Mouse (Mus musculus): Measurements from ENCODE around the gene Acin1. TPM values are rescaled to one million over a fixed set of nuclear protein-coding genes. Genes with fewer than 3 reads are reported as not detected.

Gene Acin1
- polyA plus RNA-seq, 1 experiment from 2014 or later, result 99.4 TPM

DNA sequence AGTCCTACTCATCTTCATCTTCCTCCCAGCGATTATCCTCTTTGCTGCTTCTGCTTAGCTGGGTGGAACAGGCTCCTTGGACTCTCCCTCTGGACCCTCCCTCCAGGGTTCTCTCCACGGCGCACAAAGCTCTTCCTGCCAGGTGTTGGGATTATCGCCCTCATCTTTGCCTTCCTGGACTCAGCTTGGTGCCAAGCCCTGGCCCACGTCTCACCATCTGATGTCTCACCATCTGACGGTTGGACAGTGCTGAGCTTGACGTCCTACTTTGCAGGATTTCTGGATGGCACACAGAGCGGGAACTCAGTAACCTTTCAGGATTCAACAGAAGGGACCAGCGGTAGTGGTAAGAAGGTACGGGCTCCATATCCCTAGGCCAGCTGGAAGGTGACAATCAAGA is 35.0 kb upstream of the Acin1 start:
- DNase-seq (ENCODE audit: low spot score) (no peak), ATAC-seq (ENCODE audit: low read depth) (no peak)
- no peak overlapping the region for H3K27ac ChIP-seq (replicated peaks; ENCODE audit: low read depth, low read length)
- no peak overlapping the region for H3K4me2 ChIP-seq (ENCODE audit: low read depth, low read length)
- no peaks in the 10 kb centered on the region for H3K4me1 ChIP-seq (ENCODE audit: control insufficient read depth, insufficient read depth, low read length)
- no peaks in the 10 kb centered on the region for H3K36me3 ChIP-seq (ENCODE audit: control insufficient read depth, insufficient read depth, low read length)
- no peak overlapping the region for H3K9ac ChIP-seq (ENCODE audit: low read depth, low read length)
- H3K9me3 ChIP-seq (ENCODE audit: control insufficient read depth, low read length), result no peaks in the 10 kb centered on the region
- H3K4me3 ChIP-seq (ENCODE audit: low read depth, low read length), result no peak overlapping the region
- no peaks in the 10 kb centered on the region for H3K27me3 ChIP-seq (replicated peaks; ENCODE audit: control insufficient read depth, insufficient read depth, low read length)
- WGBS, result 77% methylated on average over 10 of the region's 10 CpGs

DNA sequence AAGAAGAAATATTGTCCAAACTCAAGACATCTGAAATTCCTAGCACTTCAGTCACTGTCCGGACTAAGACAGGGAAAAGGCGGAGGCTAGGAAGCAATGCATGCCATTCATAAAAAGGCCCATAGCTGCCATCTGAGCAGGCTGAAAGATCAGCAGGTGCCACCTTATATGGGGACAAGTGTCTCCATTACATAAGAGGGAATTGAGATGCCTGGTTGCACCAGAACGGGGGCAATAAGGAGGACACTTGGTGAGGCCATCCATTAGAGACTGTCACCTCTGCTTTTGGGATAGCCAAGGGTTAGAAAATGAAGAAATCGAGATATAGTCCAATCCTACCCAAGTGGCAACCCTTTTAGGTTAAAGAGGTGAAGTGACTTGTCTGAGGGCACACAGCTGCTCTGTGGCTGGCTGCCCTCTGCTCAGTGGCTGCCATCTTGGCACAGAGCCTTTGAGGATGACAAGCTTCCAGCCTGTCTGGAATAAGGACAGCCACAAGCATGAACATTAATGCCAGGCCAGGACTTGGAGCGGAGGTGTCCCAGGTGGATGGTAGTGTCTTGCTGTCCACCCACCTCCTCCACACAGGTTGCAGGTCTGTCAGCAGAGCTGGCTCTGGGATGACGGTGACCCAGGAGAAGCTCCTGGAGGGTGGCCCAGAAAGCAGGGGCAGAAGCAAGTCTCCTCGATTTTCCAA is 34.1 kb upstream of the Acin1 start:
- Histone ChIP-seq H3K27ac (replicated peaks; ENCODE audit: low read depth, low read length) (no peak overlapping the region), H3K9ac (ENCODE audit: low read depth, low read length) (no peak overlapping the region), H3K4me3 (ENCODE audit: low read depth, low read length) (no peak overlapping the region), H3K9me3 (ENCODE audit: control insufficient read depth, low read length) (no peaks in the 10 kb centered on the region), H3K27me3 (replicated peaks; ENCODE audit: control insufficient read depth, insufficient read depth, low read length) (no peaks in the 10 kb centered on the region), H3K4me1 (ENCODE audit: control insufficient read depth, insufficient read depth, low read length) (no peaks in the 10 kb centered on the region), H3K36me3 (ENCODE audit: control insufficient read depth, insufficient read depth, low read length) (no peaks in the 10 kb centered on the region), H3K4me2 (ENCODE audit: low read depth, low read length) (no peak overlapping the region)
- 83% methylated on average over 7 of the region's 7 CpGs for WGBS
- ATAC-seq (ENCODE audit: low read depth), result no peak
- no peak for DNase-seq (ENCODE audit: low spot score)

DNA sequence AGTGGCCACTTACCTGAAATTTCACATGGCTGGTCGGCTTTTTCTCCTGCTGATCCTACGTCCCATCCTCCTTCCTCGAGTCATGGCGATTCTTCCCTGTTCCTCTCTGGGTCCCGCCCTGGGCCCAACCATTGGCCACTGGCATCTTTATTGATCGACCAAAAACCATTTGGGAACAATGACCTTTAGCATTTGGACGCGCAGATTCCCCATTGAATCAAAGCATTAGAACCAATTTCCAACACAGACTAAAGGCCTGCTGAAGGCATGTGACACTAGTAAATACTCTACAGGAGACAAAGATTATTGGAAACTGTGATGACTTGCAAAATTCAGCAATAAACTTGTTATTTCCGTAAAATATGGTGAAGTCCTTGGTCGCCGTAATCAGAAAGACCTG is 33.3 kb upstream of the Acin1 start:
- H3K9ac ChIP-seq (ENCODE audit: low read depth, low read length), result no peak overlapping the region
- H3K27ac ChIP-seq (replicated peaks; ENCODE audit: low read depth, low read length), result no peak overlapping the region
- H3K4me3 ChIP-seq (ENCODE audit: low read depth, low read length), result no peak overlapping the region
- DNase-seq (ENCODE audit: low spot score) (no peak), ATAC-seq (ENCODE audit: low read depth) (no peak)
- H3K9me3 ChIP-seq (ENCODE audit: control insufficient read depth, low read length), result no peaks in the 10 kb centered on the region
- H3K36me3 ChIP-seq (ENCODE audit: control insufficient read depth, insufficient read depth, low read length), result no peaks in the 10 kb centered on the region
- H3K27me3 ChIP-seq (replicated peaks; ENCODE audit: control insufficient read depth, insufficient read depth, low read length), result no peaks in the 10 kb centered on the region
- 90% methylated on average over 11 of the region's 11 CpGs for WGBS
- H3K4me1 ChIP-seq (ENCODE audit: control insufficient read depth, insufficient read depth, low read length), result no peaks in the 10 kb centered on the region
- no peak overlapping the region for H3K4me2 ChIP-seq (ENCODE audit: low read depth, low read length)

DNA sequence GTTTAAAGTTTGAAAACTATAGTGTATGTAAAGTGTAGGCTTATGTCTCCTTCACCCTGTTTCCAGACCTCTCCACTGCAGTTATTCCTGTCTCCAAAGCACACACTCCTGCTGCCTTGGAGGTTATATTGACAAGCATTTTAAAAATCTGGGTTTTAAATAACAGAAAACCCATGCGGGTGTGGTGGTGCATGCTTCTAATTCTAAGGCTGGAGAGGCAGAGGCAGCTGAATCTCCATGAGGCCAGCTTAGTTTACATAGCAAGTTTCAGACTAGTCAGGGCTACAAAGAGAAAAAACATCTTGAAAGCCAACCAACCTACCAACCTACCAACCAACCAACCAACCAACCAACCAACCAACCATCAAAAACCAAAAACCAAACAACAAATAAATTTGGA is 28.7 kb upstream of the Acin1 start:
- Histone ChIP-seq H3K27ac (replicated peaks; ENCODE audit: low read depth, low read length) (no peak overlapping the region), H3K4me2 (ENCODE audit: low read depth, low read length) (no peak overlapping the region), H3K36me3 (ENCODE audit: control insufficient read depth, insufficient read depth, low read length) (no peaks in the 10 kb centered on the region), H3K9ac (ENCODE audit: low read depth, low read length) (no peak overlapping the region), H3K4me3 (ENCODE audit: low read depth, low read length) (no peak overlapping the region), H3K4me1 (ENCODE audit: control insufficient read depth, insufficient read depth, low read length) (peaks cover 5% of the 10 kb centered on the region; the same call in 1 of the 2 replicates), H3K27me3 (replicated peaks; ENCODE audit: control insufficient read depth, insufficient read depth, low read length) (no peaks in the 10 kb centered on the region), H3K9me3 (ENCODE audit: control insufficient read depth, low read length) (no peaks in the 10 kb centered on the region)
- ATAC-seq (ENCODE audit: low read depth), result no peak
- WGBS, result 44% methylated on average over 1 of the region's 1 CpGs
- no peak for DNase-seq (ENCODE audit: low spot score)

DNA sequence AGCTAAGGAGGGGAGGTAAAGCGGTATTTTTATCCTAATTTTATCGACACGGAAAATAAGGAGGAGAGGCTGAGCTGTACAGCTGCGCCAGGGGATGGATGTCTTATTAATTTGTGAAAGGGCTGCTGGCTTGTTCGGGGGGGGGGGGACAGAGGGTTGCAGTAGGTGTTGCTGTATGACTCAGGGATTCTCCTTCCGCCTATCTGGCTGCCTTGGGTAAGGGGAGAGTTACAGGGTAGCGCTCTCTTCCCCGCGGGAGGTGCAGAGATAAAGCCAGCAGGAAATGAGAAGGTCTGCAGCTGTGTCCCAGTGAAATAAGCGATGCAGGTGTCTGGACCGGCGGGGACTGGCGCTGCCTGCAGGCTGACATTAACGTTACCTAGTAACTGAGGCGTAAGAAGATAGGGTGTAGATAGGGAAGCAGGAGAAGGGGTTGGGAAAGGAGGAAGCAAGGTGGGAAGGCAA is 27.9 kb upstream of the Acin1 start:
- H3K9ac ChIP-seq (ENCODE audit: low read depth, low read length), result peak overlapping the region; percentile 41
- peak overlapping the region; percentile 57 for H3K4me2 ChIP-seq (ENCODE audit: low read depth, low read length)
- H3K4me3 ChIP-seq (ENCODE audit: low read depth, low read length), result peak overlapping the region; percentile 33
- H3K27ac ChIP-seq (replicated peaks; ENCODE audit: low read depth, low read length), result no peak overlapping the region
- H3K9me3 ChIP-seq (ENCODE audit: control insufficient read depth, low read length), result no peaks in the 10 kb centered on the region
- 2% methylated on average over 15 of the region's 15 CpGs for WGBS
- no peaks in the 10 kb centered on the region for H3K36me3 ChIP-seq (ENCODE audit: control insufficient read depth, insufficient read depth, low read length)
- no peaks in the 10 kb centered on the region for H3K27me3 ChIP-seq (replicated peaks; ENCODE audit: control insufficient read depth, insufficient read depth, low read length)
- DNase-seq (ENCODE audit: low spot score) (peak; percentile 15), ATAC-seq (ENCODE audit: low read depth) (peak; percentile 58; the same call in 1 of the 2 replicates)
- H3K4me1 ChIP-seq (ENCODE audit: control insufficient read depth, insufficient read depth, low read length), result peaks cover 5% of the 10 kb centered on the region; the same call in 1 of the 2 replicates

DNA sequence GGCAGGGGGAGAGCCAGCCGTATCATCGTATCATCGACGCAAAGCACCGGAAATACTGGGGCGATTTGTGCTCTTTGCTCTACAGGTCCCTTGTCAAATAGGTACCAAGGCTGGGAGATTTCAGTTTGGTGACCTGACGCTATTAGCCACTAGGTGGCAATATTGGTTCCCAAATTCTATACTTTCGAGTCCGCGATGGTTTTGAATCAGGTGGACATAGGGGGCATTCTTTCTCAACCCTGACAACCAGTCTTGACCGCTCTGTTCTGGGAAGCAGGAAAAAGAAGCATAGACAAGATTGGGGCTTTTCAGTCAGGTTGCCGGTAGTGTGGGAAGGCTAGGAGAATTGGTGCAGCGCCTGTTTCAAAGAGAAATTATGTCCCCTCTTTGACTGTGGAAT is 27.4 kb upstream of the Acin1 start:
- no peak overlapping the region for H3K27ac ChIP-seq (replicated peaks; ENCODE audit: low read depth, low read length)
- DNase-seq (ENCODE audit: low spot score) (peak; percentile 85), ATAC-seq (ENCODE audit: low read depth) (peak; percentile 35; the same call in 1 of the 2 replicates)
- peaks cover 5% of the 10 kb centered on the region; the same call in 1 of the 2 replicates for H3K4me1 ChIP-seq (ENCODE audit: control insufficient read depth, insufficient read depth, low read length)
- no peaks in the 10 kb centered on the region for H3K27me3 ChIP-seq (replicated peaks; ENCODE audit: control insufficient read depth, insufficient read depth, low read length)
- peak overlapping the region; percentile 57 for H3K4me2 ChIP-seq (ENCODE audit: low read depth, low read length)
- no peaks in the 10 kb centered on the region for H3K9me3 ChIP-seq (ENCODE audit: control insufficient read depth, low read length)
- no peaks in the 10 kb centered on the region for H3K36me3 ChIP-seq (ENCODE audit: control insufficient read depth, insufficient read depth, low read length)
- peak overlapping the region; percentile 33 for H3K4me3 ChIP-seq (ENCODE audit: low read depth, low read length)
- WGBS, result under 1% methylated on average over 13 of the region's 13 CpGs
- peak overlapping the region; percentile 41; the same call in 1 of the 2 replicates for H3K9ac ChIP-seq (ENCODE audit: low read depth, low read length)

DNA sequence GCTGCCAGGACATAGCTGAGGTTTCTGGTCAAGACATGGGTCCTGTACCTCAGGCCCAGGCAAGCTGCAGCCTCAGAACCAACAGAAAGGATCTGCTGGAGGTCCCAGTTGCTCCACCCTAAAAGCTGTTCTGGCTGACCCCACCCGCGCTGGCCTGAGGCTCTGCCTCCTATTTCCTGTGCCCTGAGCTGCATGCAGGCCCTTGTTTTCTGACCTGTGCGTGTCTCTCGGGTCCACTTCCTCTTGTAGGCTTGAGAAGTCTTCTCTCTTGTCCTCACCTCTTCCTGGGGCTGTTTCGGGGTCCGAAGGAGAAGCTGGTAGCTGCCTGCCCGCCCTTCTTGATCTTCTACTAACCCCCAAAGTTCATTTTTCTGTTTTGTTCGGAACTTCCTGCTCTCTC is 26.1 kb upstream of the Acin1 start:
- H3K4me1 ChIP-seq (ENCODE audit: control insufficient read depth, insufficient read depth, low read length), result peaks cover 5% of the 10 kb centered on the region; the same call in 1 of the 2 replicates
- 48% methylated on average over 8 of the region's 8 CpGs for WGBS

DNA sequence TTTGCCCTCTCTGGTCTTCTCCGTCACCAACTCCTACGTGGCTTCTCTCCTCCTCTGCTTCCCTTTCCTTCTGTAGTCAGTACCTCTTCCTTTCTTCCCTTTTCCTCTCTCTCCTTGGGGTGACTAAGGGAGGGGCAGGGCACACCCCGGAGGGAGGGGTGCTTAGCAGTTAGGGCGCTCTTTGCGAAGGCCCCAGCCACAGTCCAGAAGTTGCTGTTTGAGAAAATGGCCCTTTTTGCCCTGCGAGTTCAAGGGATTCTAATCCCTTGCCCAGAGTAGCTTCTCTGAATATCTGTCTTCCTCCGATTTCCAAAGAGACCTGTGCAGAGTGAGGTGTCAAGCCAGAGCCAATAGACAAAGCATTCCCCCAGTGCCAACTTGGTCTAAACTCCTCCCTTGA is 25.3 kb upstream of the Acin1 start, which contains the start of gene Cebpe:
Gene Cebpe (minus strand): TSS at position 101 of the 400 bp plus-strand sequence.
- H3K4me3 ChIP-seq (ENCODE audit: low read depth, low read length), result no peak within 1 kb of the TSS
- no peak within 1 kb of the TSS for H3K4me2 ChIP-seq (ENCODE audit: low read depth, low read length)
- ATAC-seq (ENCODE audit: low read depth) (no peak), DNase-seq (ENCODE audit: low spot score) (no peak)
- H3K27ac ChIP-seq (replicated peaks; ENCODE audit: low read depth, low read length), result no peak within 1 kb of the TSS
- no peaks in the 10 kb centered on the region for H3K36me3 ChIP-seq (ENCODE audit: control insufficient read depth, insufficient read depth, low read length)
- no peak within 1 kb of the TSS for H3K9ac ChIP-seq (ENCODE audit: low read depth, low read length)
- H3K9me3 ChIP-seq (ENCODE audit: control insufficient read depth, low read length), result no peaks in the 10 kb centered on the region
- peaks cover 5% of the 10 kb centered on the region; the same call in 1 of the 2 replicates for H3K4me1 ChIP-seq (ENCODE audit: control insufficient read depth, insufficient read depth, low read length)
- WGBS, result 83% methylated on average over 7 of the region's 7 CpGs
- no peaks in the 10 kb centered on the region for H3K27me3 ChIP-seq (replicated peaks; ENCODE audit: control insufficient read depth, insufficient read depth, low read length)

More for the DNA sequence above, 26.1 kb upstream of the Acin1 start:
- no peak overlapping the region for H3K4me2 ChIP-seq (ENCODE audit: low read depth, low read length)
- H3K27ac ChIP-seq (replicated peaks; ENCODE audit: low read depth, low read length), result no peak overlapping the region
- H3K36me3 ChIP-seq (ENCODE audit: control insufficient read depth, insufficient read depth, low read length), result no peaks in the 10 kb centered on the region
- no peak overlapping the region for H3K9ac ChIP-seq (ENCODE audit: low read depth, low read length)
- ATAC-seq (ENCODE audit: low read depth) (no peak), DNase-seq (ENCODE audit: low spot score) (no peak)
- no peaks in the 10 kb centered on the region for H3K27me3 ChIP-seq (replicated peaks; ENCODE audit: control insufficient read depth, insufficient read depth, low read length)
- H3K4me3 ChIP-seq (ENCODE audit: low read depth, low read length), result no peak overlapping the region
- H3K9me3 ChIP-seq (ENCODE audit: control insufficient read depth, low read length), result no peaks in the 10 kb centered on the region

DNA sequence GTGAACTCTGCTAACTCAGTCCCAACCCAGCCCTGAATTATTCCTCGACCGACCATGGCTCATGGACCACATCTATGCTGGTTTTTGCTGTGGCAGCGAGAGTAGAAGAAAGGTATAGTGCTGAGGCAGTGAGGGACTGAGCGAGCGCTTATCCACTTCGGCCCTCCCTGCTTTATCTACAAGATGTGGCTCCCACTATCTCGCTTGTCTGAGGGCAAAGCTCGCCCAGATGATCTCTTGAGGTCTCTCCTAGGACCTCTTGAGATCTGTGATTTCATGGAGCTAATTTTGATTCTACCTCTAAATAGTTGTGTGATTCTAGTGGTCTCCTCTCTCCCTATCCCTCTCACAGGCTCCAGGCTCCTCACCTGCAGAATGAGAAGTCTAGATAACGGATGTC is 22.3 kb upstream of the Acin1 start:
- Histone ChIP-seq H3K36me3 (ENCODE audit: control insufficient read depth, insufficient read depth, low read length) (no peaks in the 10 kb centered on the region), H3K9me3 (ENCODE audit: control insufficient read depth, low read length) (no peaks in the 10 kb centered on the region), H3K9ac (ENCODE audit: low read depth, low read length) (no peak overlapping the region), H3K27me3 (replicated peaks; ENCODE audit: control insufficient read depth, insufficient read depth, low read length) (no peaks in the 10 kb centered on the region), H3K27ac (replicated peaks; ENCODE audit: low read depth, low read length) (no peak overlapping the region), H3K4me1 (ENCODE audit: control insufficient read depth, insufficient read depth, low read length) (no peaks in the 10 kb centered on the region), H3K4me3 (ENCODE audit: low read depth, low read length) (no peak overlapping the region), H3K4me2 (ENCODE audit: low read depth, low read length) (no peak overlapping the region)
- ATAC-seq (ENCODE audit: low read depth), result no peak
- no peak for DNase-seq (ENCODE audit: low spot score)
- WGBS, result 83% methylated on average over 9 of the region's 9 CpGs

Measured in embryonic facial prominence, embryonic 14.5 days (tissue).